ENCODE assay signal across 8 mouse cellular contexts in genomic region chr11:104624791-104625391, GRCm38 (mm10). TPM values are rescaled to one million over a fixed set of nuclear protein-coding genes. Genes with fewer than 3 reads are reported as not detected.
DNase-seq lines count a peak whose midpoint lies in the region; ATAC-seq and TF ChIP-seq lines count a peak whose summit lies in the region.

No protein-coding gene starts in this region.

- H3K9me3 ChIP-seq in midbrain, embryonic 13.5 days, result no peaks in the 10 kb centered on the region
- H3K9me3 ChIP-seq in midbrain, embryonic 16.5 days (replicated peaks; ENCODE audit: control insufficient read depth, low read length, poor library complexity, severe bottlenecking), result no peaks in the 10 kb centered on the region
- no peaks in the 10 kb centered on the region for H3K9me3 ChIP-seq in heart, embryonic 13.5 days
- no peaks in the 10 kb centered on the region for H3K9me3 ChIP-seq in lung, embryonic 14.5 days (ENCODE audit: low read depth, low read length)
- H3K9me3 ChIP-seq in forebrain, postnatal 0 days (ENCODE audit: low read length), result no peaks in the 10 kb centered on the region

- no peak overlapping the region for H3K9ac ChIP-seq in midbrain, embryonic 13.5 days (replicated peaks)
- H3K9ac ChIP-seq in midbrain, embryonic 16.5 days (ENCODE audit: low read depth, low read length), result no peak overlapping the region
- H3K9ac ChIP-seq in heart, embryonic 13.5 days, result no peak overlapping the region
- no peak overlapping the region for H3K9ac ChIP-seq in lung, embryonic 14.5 days
- no peak overlapping the region for H3K9ac ChIP-seq in forebrain, postnatal 0 days

- peak; percentile 20; the same call in 1 of the 2 replicates for ATAC-seq in midbrain, embryonic 13.5 days
- no peak for ATAC-seq in midbrain, embryonic 16.5 days
- ATAC-seq in heart, embryonic 13.5 days (ENCODE audit: extremely low read depth, insufficient number of reproducible peaks, low FRiP score, low TSS enrichment), result no peak
- ATAC-seq in lung, embryonic 14.5 days (ENCODE audit: insufficient read depth), result peak; percentile 66
- no peak for ATAC-seq in forebrain, postnatal 0 days

- TF ChIP-seq CTCF in lung, embryonic 14.5 days (IDR thresholded peaks at IDR 0.05; ENCODE audit: low read depth), result no peak; the same call in 1 of the 2 replicates
- no peak for TF ChIP-seq CTCF in forebrain, postnatal 0 days (IDR thresholded peaks at IDR 0.05; ENCODE audit: low read depth)

- no peaks in the 10 kb centered on the region for H3K36me3 ChIP-seq in midbrain, embryonic 13.5 days
- H3K36me3 ChIP-seq in midbrain, embryonic 16.5 days (ENCODE audit: control insufficient read depth, insufficient read depth, low read length), result no peaks in the 10 kb centered on the region
- no peaks in the 10 kb centered on the region for H3K36me3 ChIP-seq in heart, embryonic 13.5 days
- H3K36me3 ChIP-seq in lung, embryonic 14.5 days (ENCODE audit: insufficient read depth), result no peaks in the 10 kb centered on the region
- no peaks in the 10 kb centered on the region for H3K36me3 ChIP-seq in forebrain, postnatal 0 days (ENCODE audit: insufficient read depth)

- peaks cover 6% of the 10 kb centered on the region for H3K4me1 ChIP-seq in midbrain, embryonic 13.5 days (replicated peaks)
- H3K4me1 ChIP-seq in midbrain, embryonic 16.5 days (ENCODE audit: control insufficient read depth, insufficient read depth, low read length), result no peaks in the 10 kb centered on the region
- peaks cover 45% of the 10 kb centered on the region for H3K4me1 ChIP-seq in heart, embryonic 13.5 days
- H3K4me1 ChIP-seq in lung, embryonic 14.5 days (ENCODE audit: insufficient read depth), result peaks cover 6% of the 10 kb centered on the region; the same call in 1 of the 2 replicates
- no peaks in the 10 kb centered on the region for H3K4me1 ChIP-seq in forebrain, postnatal 0 days (ENCODE audit: insufficient read depth)

- no peak overlapping the region for H3K4me3 ChIP-seq in midbrain, embryonic 13.5 days (replicated peaks)
- H3K4me3 ChIP-seq in midbrain, embryonic 16.5 days (ENCODE audit: low read depth, low read length), result no peak overlapping the region
- H3K4me3 ChIP-seq in heart, embryonic 13.5 days, result no peak overlapping the region
- H3K4me3 ChIP-seq in lung, embryonic 14.5 days (ENCODE audit: low read depth, low read length), result no peak overlapping the region
- H3K4me3 ChIP-seq in forebrain, postnatal 0 days (ENCODE audit: low read depth, low read length), result no peak overlapping the region

- no peak overlapping the region for H3K4me2 ChIP-seq in midbrain, embryonic 13.5 days (replicated peaks)
- H3K4me2 ChIP-seq in midbrain, embryonic 16.5 days (ENCODE audit: low read length), result no peak overlapping the region
- no peak overlapping the region for H3K4me2 ChIP-seq in heart, embryonic 13.5 days
- no peak overlapping the region for H3K4me2 ChIP-seq in lung, embryonic 14.5 days
- no peak overlapping the region for H3K4me2 ChIP-seq in forebrain, postnatal 0 days (ENCODE audit: low read depth)

- 43% methylated on average over 6 of the region's 6 CpGs for WGBS in midbrain, embryonic 13.5 days
- 54% methylated on average over 6 of the region's 6 CpGs for WGBS in midbrain, embryonic 16.5 days
- 22% methylated on average over 6 of the region's 6 CpGs for WGBS in heart, embryonic 13.5 days
- WGBS in lung, embryonic 14.5 days, result 27% methylated on average over 6 of the region's 6 CpGs
- WGBS in forebrain, postnatal 0 days, result 61% methylated on average over 6 of the region's 6 CpGs

- H3K27ac ChIP-seq in midbrain, embryonic 13.5 days, result no peak overlapping the region
- no peak overlapping the region for H3K27ac ChIP-seq in midbrain, embryonic 16.5 days (ENCODE audit: low read length)
- peak overlapping the region; percentile 42 for H3K27ac ChIP-seq in heart, embryonic 13.5 days (replicated peaks)
- H3K27ac ChIP-seq in lung, embryonic 14.5 days (ENCODE audit: low read depth), result peak overlapping the region; percentile 65
- no peak overlapping the region for H3K27ac ChIP-seq in forebrain, postnatal 0 days (ENCODE audit: low read depth, low read length)

- intact Hi-C loops in left cerebral cortex, postnatal 4 days (cut with DNase I), result no loop called here

- peak; percentile 71 to 72 for DNase-seq in cerebellum, postnatal 36 days
- peak; percentile 61 for DNase-seq in lung, embryonic 14.5 days
- no peak for DNase-seq in forebrain, postnatal 0 days
- DNase-seq in right cerebral cortex, postnatal 36 days (ENCODE audit: low spot score in 2 of 2), result no peak
- no peak for DNase-seq in left cerebral cortex, postnatal 4 days

- H3K27me3 ChIP-seq in midbrain, embryonic 13.5 days, result no peaks in the 10 kb centered on the region
- H3K27me3 ChIP-seq in midbrain, embryonic 16.5 days (ENCODE audit: control insufficient read depth, insufficient read depth, low read depth, low read length), result no peaks in the 10 kb centered on the region
- no peaks in the 10 kb centered on the region for H3K27me3 ChIP-seq in heart, embryonic 13.5 days (replicated peaks)
- H3K27me3 ChIP-seq in lung, embryonic 14.5 days (ENCODE audit: insufficient read depth, low read length), result no peaks in the 10 kb centered on the region
- H3K27me3 ChIP-seq in forebrain, postnatal 0 days (ENCODE audit: insufficient read depth, low read length), result no peaks in the 10 kb centered on the region

RNA-seq across cellular contexts. Expression of gene Itgb3, which starts 17.1 kb away (rescaled TPM):
- polyA plus RNA-seq in midbrain, embryonic 13.5 days (2015; fragmentation: Nextera tagmentation; extraction: Ambion mirVana), result 0.62 and 0.98 TPM in 2 replicates
- 0.80 and 0.99 TPM in 2 replicates for polyA plus RNA-seq in midbrain, embryonic 16.5 days (2015; fragmentation: Nextera tagmentation; extraction: Ambion mirVana)
- polyA plus RNA-seq in heart, embryonic 13.5 days (2015; fragmentation: Nextera tagmentation; extraction: Ambion mirVana), result 5.0 and 5.1 TPM in 2 replicates
- polyA plus RNA-seq in lung, embryonic 14.5 days (2014; fragmentation: Nextera tagmentation; extraction: Ambion mirVana), result 1.9 and 2.1 TPM in 2 replicates
- 1.2 and 1.9 TPM in 2 replicates for total RNA-seq in forebrain, postnatal 0 days (2014; rRNA removed)
- 0.47 and 0.71 TPM in 2 replicates for polyA plus RNA-seq in forebrain, postnatal 0 days (2015; fragmentation: Nextera tagmentation; extraction: Ambion mirVana)
- 1 to 10 TPM; 4.1 TPM for total RNA-seq in left cerebral cortex, postnatal 4 days (2021)

Comparison
In these comparisons a context has a peak if more than half of its experiments do, and no peak if none do; other contexts are left out.
1. ATAC-seq: peak in midbrain, embryonic 13.5 days (single experiment) and lung, embryonic 14.5 days (single experiment); none in midbrain, embryonic 16.5 days (single experiment), heart, embryonic 13.5 days (single experiment) and forebrain, postnatal 0 days (single experiment).
2. H3K27ac ChIP-seq: peak in heart, embryonic 13.5 days (single experiment) and lung, embryonic 14.5 days (single experiment); none in midbrain, embryonic 13.5 days (single experiment), midbrain, embryonic 16.5 days (single experiment) and forebrain, postnatal 0 days (single experiment).
3. DNase-seq: peak in cerebellum, postnatal 36 days (2 of 2) and lung, embryonic 14.5 days (single experiment); none in forebrain, postnatal 0 days (single experiment), right cerebral cortex, postnatal 36 days (0 of 2) and left cerebral cortex, postnatal 4 days (single experiment).